8 mouse cellular contexts compared by ENCODE assay signal in genomic region chr10:39066962-39067361, GRCm38 (mm10).
DNase-seq lines count a peak whose midpoint lies in the region; ATAC-seq and TF ChIP-seq lines count a peak whose summit lies in the region.
"Had no signal": no experiment of that assay in that cellular context is flagged by ENCODE, and none has a peak within 500 bp of the region (broad histone marks: within the 10 kb centered on the region; RNA-seq: fewer than 3 reads in every experiment).

No protein-coding gene starts in this region.

- H3K4me1 ChIP-seq in hindbrain, embryonic 14.5 days (replicated peaks; ENCODE audit: control insufficient read depth, insufficient read depth, low read length), result no peaks in the 10 kb centered on the region
- H3K4me1 ChIP-seq in midbrain, embryonic 12.5 days, result no peaks in the 10 kb centered on the region
- no peaks in the 10 kb centered on the region for H3K4me1 ChIP-seq in spleen, adult 2 months (ENCODE audit: control insufficient read depth, insufficient read depth, insufficient read length)

- peak; percentile 90 for DNase-seq in MN1 (ENCODE audit: low spot score)
- DNase-seq in c-Kit-negative CD71-positive TER-119-positive erythroid progenitor cells, embryonic 14.5 days (ENCODE audit: low read depth, low spot score), result peak; percentile 13
- DNase-seq in hindbrain, embryonic 14.5 days (ENCODE audit: low spot score), result peak; percentile 65
- DNase-seq in left cerebral cortex, adult 18-20 months (ENCODE audit: low spot score in 2 of 2), result peak; percentile 55 to 69
- peak; percentile 47 to 56 for DNase-seq in spleen, adult 2 months (ENCODE audit: low read depth in 1 of 2, low spot score in 2 of 2)

- no peak overlapping the region for H3K9ac ChIP-seq in hindbrain, embryonic 14.5 days
- no peak overlapping the region for H3K9ac ChIP-seq in midbrain, embryonic 12.5 days (replicated peaks)

- TF ChIP-seq POLR2A in spleen, adult 2 months (IDR thresholded peaks at IDR 0.05; ENCODE audit: low read depth, low read length), result no peak

- H3K27me3 ChIP-seq in hindbrain, embryonic 14.5 days (ENCODE audit: control insufficient read depth, insufficient read depth, low read length), result no peaks in the 10 kb centered on the region
- H3K27me3 ChIP-seq in midbrain, embryonic 12.5 days, result no peaks in the 10 kb centered on the region
- H3K27me3 ChIP-seq in spleen, adult 2 months (ENCODE audit: control insufficient read depth, insufficient read depth, low read length), result no peaks in the 10 kb centered on the region

- peak; percentile 22; the same call in 1 of the 2 replicates for TF ChIP-seq CTCF in spleen, adult 2 months (IDR thresholded peaks at IDR 0.05; ENCODE audit: extremely low read depth, insufficient read depth, insufficient read length, insufficient replicate concordance)

- no peak overlapping the region for H3K27ac ChIP-seq in hindbrain, embryonic 14.5 days
- no peak overlapping the region for H3K27ac ChIP-seq in midbrain, embryonic 12.5 days (replicated peaks)
- no peak overlapping the region for H3K27ac ChIP-seq in spleen, adult 2 months (ENCODE audit: insufficient read depth, low read length)

- ATAC-seq in frontal cortex, adult (ENCODE audit: low TSS enrichment), result peak; percentile 80
- peak; percentile 48; the same call in 1 of the 2 replicates for ATAC-seq in hindbrain, embryonic 14.5 days (ENCODE audit: low FRiP score)
- peak; percentile 71; the same call in 1 of the 2 replicates for ATAC-seq in midbrain, embryonic 12.5 days (ENCODE audit: low FRiP score, low read depth)

- H3K4me2 ChIP-seq in hindbrain, embryonic 14.5 days (replicated peaks), result no peak overlapping the region
- no peak overlapping the region for H3K4me2 ChIP-seq in midbrain, embryonic 12.5 days (replicated peaks)

- H3K4me3 ChIP-seq in hindbrain, embryonic 14.5 days (replicated peaks; ENCODE audit: low read length), result no peak overlapping the region
- H3K4me3 ChIP-seq in midbrain, embryonic 12.5 days, result no peak overlapping the region
- no peak overlapping the region for H3K4me3 ChIP-seq in spleen, adult 2 months (ENCODE audit: extremely low read depth, insufficient read depth, insufficient read length)
- H3K4me3 ChIP-seq: myocyte had no signal

- no peaks in the 10 kb centered on the region for H3K9me3 ChIP-seq in hindbrain, embryonic 14.5 days (ENCODE audit: control insufficient read depth, low read length)
- H3K9me3 ChIP-seq in midbrain, embryonic 12.5 days, result no peaks in the 10 kb centered on the region

- no peaks in the 10 kb centered on the region for H3K36me3 ChIP-seq in hindbrain, embryonic 14.5 days (replicated peaks; ENCODE audit: control insufficient read depth, insufficient read depth)
- H3K36me3 ChIP-seq in midbrain, embryonic 12.5 days, result no peaks in the 10 kb centered on the region
- no peaks in the 10 kb centered on the region for H3K36me3 ChIP-seq in spleen, adult 2 months (ENCODE audit: control insufficient read depth, insufficient read depth, low read length)

Comparison
In these comparisons a context has a peak if more than half of its experiments do, and no peak if none do; other contexts are left out.
1. DNase-seq: peak in every context shown above with its lines; median percentile 90 in MN1; 65 in hindbrain, embryonic 14.5 days; 62 in left cerebral cortex, adult 18-20 months; 52 in spleen, adult 2 months; 13 in c-Kit-negative CD71-positive TER-119-positive erythroid progenitor cells, embryonic 14.5 days.